Mouse (Mus musculus) stomach, embryonic 16.5 days (tissue): ENCODE measurements at regions not wholly inside any gene's neighbourhood (a gene's known extent, or its start where the extent isn't known, plus 50 kb on each side); places are given as distances from the start of the nearest gene placed in this dataset.

Experiments
- ATAC-seq: fragments of 200-750 bp; cut with Nextera tagmentation; 2 replicates; pipeline ENCODE4 v1.8.0; 2017; ENCODE audit warnings: moderate number of reproducible peaks, moderate TSS enrichment; ENCODE audit not compliant: insufficient read depth, low FRiP score
- H3K27ac ChIP-seq: fragments of 300-500 bp; sonication (generic); 2 replicates; pipeline ENCODE4 v1.5.1; 2014; ENCODE audit warnings: low read length
- H3K27me3 ChIP-seq: fragments of 300-500 bp; sonication (generic); 2 replicates; pipeline ENCODE4 v1.6.1; 2014; ENCODE audit warnings: low read length, control low read depth, mixed read lengths; ENCODE audit not compliant: control insufficient read depth, insufficient read depth
- H3K36me3 ChIP-seq: fragments of 300-500 bp; sonication (generic); 2 replicates; pipeline ENCODE4 v1.6.1; 2014; ENCODE audit warnings: low read length; ENCODE audit not compliant: control insufficient read depth, insufficient read depth
- H3K4me1 ChIP-seq: fragments of 300-500 bp; sonication (generic); 2 replicates; pipeline ENCODE4 v1.6.1; 2014; ENCODE audit warnings: low read length, control low read depth, mixed read lengths; ENCODE audit not compliant: control insufficient read depth, insufficient read depth
- H3K4me2 ChIP-seq: fragments of 300-500 bp; sonication (generic); 2 replicates; pipeline ENCODE4 v1.6.1; 2014; ENCODE audit warnings: low read depth, low read length, mixed read lengths
- H3K4me3 ChIP-seq: fragments of 300-500 bp; sonication (generic); replicated peaks from 2 replicates; pipeline ENCODE4 v1.5.1; 2014; ENCODE audit warnings: mild to moderate bottlenecking, low read length
- H3K9ac ChIP-seq: fragments of 300-500 bp; sonication (generic); 2 replicates; pipeline ENCODE4 v1.6.1; 2014; ENCODE audit warnings: low read length
- H3K9me3 ChIP-seq: fragments of 300-500 bp; sonication (generic); replicated peaks from 2 replicates; pipeline ENCODE4 v1.6.1; 2016; ENCODE audit warnings: low read length, control low read depth; ENCODE audit not compliant: control insufficient read depth
- WGBS: fragments of 180-500 bp; shearing (Covaris S2); extraction: QIAGEN DNeasy Blood & Tissue Kit; methylation state at CpG from one replicate; pipeline ENCODE4 v1.1.7; 2014; 5-methylcytosine and 5-hydroxymethylcytosine counted together

- WGBS: 38% methylated on average over 12 of the region's 12 CpGs
- Histone ChIP-seq H3K36me3 (no peaks in the 10 kb centered on the region), H3K27ac (no peak overlapping the region), H3K9me3 (no peaks in the 10 kb centered on the region), H3K9ac (no peak overlapping the region), H3K27me3 (no peaks in the 10 kb centered on the region), H3K4me2 (no peak overlapping the region), H3K4me3 (no peak overlapping the region), H3K4me1 (0 out of 2 replicates have a peak, but pooled peaks cover 3% of the 10 kb centered on the region)
- ATAC-seq: no peak
Measured at GRCm38 (mm10) chr3:52645156-52645555, 371.9 kb downstream of the Cog6 start.

DNA sequence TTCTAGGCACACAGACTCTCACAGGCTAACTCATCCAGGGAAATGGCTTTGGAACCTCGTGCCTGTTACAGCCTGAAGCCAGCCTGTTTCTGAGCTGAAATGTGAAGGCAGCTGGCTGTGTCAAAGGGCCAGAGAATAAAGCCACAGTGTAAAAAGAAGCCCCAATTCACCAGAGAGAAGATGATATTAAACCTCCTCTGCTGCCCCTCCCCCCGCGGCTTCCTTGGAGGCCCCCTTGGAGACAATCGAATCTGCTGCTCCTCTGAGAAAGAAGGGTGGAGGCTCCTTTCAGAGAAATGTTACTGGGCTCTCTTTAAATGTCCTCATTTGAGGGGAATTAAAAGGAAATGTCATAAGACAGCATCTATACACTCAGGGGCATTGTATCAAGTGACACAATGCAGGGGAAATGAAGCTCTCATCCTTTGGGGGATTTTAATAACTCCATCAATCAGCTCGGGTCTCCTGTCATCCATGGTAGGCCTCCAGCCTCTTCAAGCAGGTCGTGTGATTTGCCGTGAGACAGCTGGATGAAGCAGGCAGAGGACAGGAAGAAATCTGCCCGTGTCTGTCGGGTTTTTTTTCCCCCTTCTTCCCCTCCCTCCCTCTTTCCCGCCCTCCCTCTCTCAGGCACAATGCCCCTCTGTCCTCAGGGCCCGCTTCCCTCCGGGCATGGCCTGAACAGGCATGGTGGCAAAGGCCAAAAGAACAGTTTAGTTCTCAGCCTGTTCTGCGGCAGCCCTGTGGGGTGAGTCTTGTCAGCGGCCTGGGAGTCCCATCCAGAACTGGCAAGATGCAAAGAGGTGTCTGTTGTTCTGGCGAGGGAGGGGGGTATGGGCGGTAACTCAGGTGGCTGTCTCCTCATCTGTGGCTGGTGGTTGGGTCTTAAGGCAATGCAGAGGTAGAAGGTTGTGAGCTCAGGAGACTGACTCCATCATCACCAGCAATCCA lies 372.6 kb downstream of the Cog6 start:
- H3K27me3 ChIP-seq: no peaks in the 10 kb centered on the region

DNA sequence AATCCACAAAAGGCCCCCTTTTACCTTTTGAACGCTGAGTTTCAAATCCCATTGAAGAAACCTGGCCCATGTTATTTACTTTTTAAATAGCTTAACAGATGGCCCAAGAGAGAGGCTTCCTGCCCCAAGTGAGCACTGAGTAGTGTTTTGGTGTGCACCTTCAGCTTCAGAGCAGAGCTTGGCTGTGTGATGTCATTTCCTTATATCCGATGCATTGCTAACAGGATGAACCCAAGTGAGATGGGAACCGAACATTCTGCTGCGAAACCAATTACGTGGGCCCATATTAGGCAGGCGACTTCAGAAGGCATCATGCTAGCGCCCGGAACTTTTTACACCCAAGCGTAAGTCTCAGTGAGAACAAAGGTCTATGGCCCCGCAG lies 373.2 kb downstream of the Cog6 start:
- Histone ChIP-seq H3K9me3 (no peaks in the 10 kb centered on the region), H3K27ac (peak overlapping the region; percentile 34; the same call in 1 of the 2 replicates), H3K4me2 (no peak overlapping the region), H3K4me1 (0 out of 2 replicates have a peak, but pooled peaks cover 3% of the 10 kb centered on the region), H3K9ac (no peak overlapping the region), H3K36me3 (no peaks in the 10 kb centered on the region), H3K4me3 (no peak overlapping the region), H3K27me3 (no peaks in the 10 kb centered on the region)
- 70% methylated on average over 10 of the region's 10 CpGs for whole genome bisulfite sequencing
- no peak for ATAC-seq

More for the DNA sequence above, 372.6 kb downstream of the Cog6 start:
- H3K9me3 ChIP-seq: no peaks in the 10 kb centered on the region
- no peak overlapping the region for H3K4me2 ChIP-seq
- ATAC-seq: peak; percentile 56; the same call in 1 of the 2 replicates
- WGBS: 38% methylated on average over 16 of the region's 16 CpGs
- H3K36me3 ChIP-seq: no peaks in the 10 kb centered on the region
- peak overlapping the region; percentile 34; the same call in 1 of the 2 replicates for H3K27ac ChIP-seq
- no peak overlapping the region for H3K4me3 ChIP-seq
- H3K9ac ChIP-seq: no peak overlapping the region; the same call in 1 of the 2 replicates
- 0 out of 2 replicates have a peak, but pooled peaks cover 3% of the 10 kb centered on the region for H3K4me1 ChIP-seq

GRCm38 (mm10) chr3:52643100-52643551 lies 373.9 kb downstream of the Cog6 start:
- H3K27ac ChIP-seq: peak overlapping the region; percentile 34; the same call in 1 of the 2 replicates
- H3K9me3 ChIP-seq: no peaks in the 10 kb centered on the region
- no peak overlapping the region for H3K4me2 ChIP-seq
- H3K9ac ChIP-seq: no peak overlapping the region
- H3K27me3 ChIP-seq: no peaks in the 10 kb centered on the region
- 79% methylated on average over 9 of the region's 9 CpGs for WGBS
- H3K4me1 ChIP-seq: 0 out of 2 replicates have a peak, but pooled peaks cover 3% of the 10 kb centered on the region
- H3K4me3 ChIP-seq: no peak overlapping the region
- ATAC-seq: no peak
- no peaks in the 10 kb centered on the region for H3K36me3 ChIP-seq

DNA sequence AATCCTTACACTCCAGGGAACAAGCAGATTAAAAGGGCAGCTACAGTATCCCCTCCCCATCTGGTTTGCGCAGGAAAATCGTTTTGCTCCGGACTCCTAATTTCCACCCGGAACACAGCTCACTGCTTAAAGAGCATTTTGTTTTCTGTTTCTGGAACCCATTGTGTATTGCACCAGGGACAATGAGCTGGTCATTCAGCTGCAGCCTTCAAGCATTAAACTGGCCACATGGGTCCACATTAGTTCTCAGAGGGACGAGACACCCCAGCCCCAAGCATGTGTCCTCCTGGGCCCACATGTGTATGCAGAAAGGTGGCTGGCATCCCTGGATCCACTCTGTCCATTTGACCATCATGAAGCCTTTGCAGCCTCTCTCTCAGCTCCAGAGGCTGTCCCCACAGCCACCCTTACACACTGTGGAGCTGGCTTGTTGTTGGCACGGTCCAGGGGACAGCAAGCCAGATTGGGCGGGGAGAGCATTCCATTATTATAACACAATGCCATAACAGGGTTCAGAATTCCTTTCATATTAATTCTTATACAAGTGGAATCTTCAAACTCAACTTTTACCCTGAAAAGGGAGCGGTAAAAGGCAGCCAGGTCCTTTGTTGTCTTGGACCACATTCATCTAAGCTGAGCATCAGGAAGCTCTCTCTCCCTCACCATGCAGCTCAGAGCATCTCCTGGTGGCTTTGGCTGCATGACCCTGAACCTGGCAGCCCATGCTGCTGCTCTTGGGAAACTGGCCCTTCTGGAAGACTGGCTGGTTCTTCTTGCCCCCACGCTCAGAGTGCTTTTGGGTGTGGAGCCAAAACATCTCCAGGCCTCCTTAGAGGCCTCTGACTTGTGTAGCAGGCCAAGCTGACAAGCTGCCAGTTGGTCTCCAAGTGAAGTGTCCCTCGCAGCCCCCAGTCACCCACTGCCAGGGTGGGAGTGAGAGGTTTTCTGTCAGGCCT lies 373.4 kb downstream of the Foxo1 start:
- no peak for ATAC-seq
- Histone ChIP-seq H3K9ac (no peak overlapping the region), H3K36me3 (no peaks in the 10 kb centered on the region), H3K4me1 (0 out of 2 replicates have a peak, but pooled peaks cover 3% of the 10 kb centered on the region), H3K9me3 (no peaks in the 10 kb centered on the region), H3K4me2 (no peak overlapping the region), H3K4me3 (no peak overlapping the region), H3K27ac (no peak overlapping the region), H3K27me3 (no peaks in the 10 kb centered on the region)
- WGBS: 75% methylated on average over 10 of the region's 10 CpGs

- H3K9ac ChIP-seq: no peak overlapping the region
- no peak overlapping the region for H3K4me3 ChIP-seq
- H3K4me1 ChIP-seq: 0 out of 2 replicates have a peak, but pooled peaks cover 3% of the 10 kb centered on the region
- no peaks in the 10 kb centered on the region for H3K9me3 ChIP-seq
- no peak overlapping the region for H3K27ac ChIP-seq
- H3K36me3 ChIP-seq: no peaks in the 10 kb centered on the region
- H3K27me3 ChIP-seq: no peaks in the 10 kb centered on the region
- no peak overlapping the region for H3K4me2 ChIP-seq
- no peak for ATAC-seq
- 61% methylated on average over 16 of the region's 16 CpGs for WGBS
Measured at GRCm38 (mm10) chr3:52640250-52641147, 372.4 kb downstream of the Foxo1 start.

GRCm38 (mm10) chr3:52638816-52639215 lies 370.7 kb downstream of the Foxo1 start:
- Histone ChIP-seq H3K9ac (no peak overlapping the region), H3K36me3 (no peaks in the 10 kb centered on the region), H3K4me3 (no peak overlapping the region), H3K9me3 (no peaks in the 10 kb centered on the region), H3K4me1 (no peaks in the 10 kb centered on the region), H3K27ac (no peak overlapping the region), H3K27me3 (no peaks in the 10 kb centered on the region), H3K4me2 (no peak overlapping the region)
- WGBS: 88% methylated on average over 5 of the region's 5 CpGs
- no peak for ATAC-seq

DNA sequence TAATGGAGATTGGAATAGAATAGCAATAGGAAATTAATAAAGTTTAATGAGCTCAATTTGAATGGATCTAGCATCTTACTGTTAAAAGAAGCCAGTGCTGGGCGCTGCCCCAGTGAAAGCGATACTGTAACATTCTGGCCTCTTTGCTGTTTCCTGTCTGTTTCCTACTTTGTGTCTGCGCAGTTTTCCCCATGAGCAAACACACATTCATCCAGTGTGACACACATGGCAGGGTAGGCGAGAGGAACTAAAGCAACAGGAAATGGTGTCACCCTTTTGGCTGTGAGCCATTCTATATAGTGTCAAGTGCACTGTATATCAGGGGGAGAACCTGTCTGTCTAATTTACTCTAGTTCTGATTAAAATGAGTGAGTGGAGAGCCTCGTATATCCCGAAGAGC lies 366.2 kb downstream of the Foxo1 start:
- Histone ChIP-seq H3K36me3 (no peaks in the 10 kb centered on the region), H3K27ac (no peak overlapping the region), H3K4me3 (no peak overlapping the region), H3K4me2 (no peak overlapping the region), H3K4me1 (no peaks in the 10 kb centered on the region), H3K27me3 (no peaks in the 10 kb centered on the region), H3K9me3 (no peaks in the 10 kb centered on the region), H3K9ac (no peak overlapping the region)
- peak; percentile 21; the same call in 1 of the 2 replicates for ATAC-seq
- WGBS: 46% methylated on average over 6 of the region's 6 CpGs
